Mouse (Mus musculus): Measurements from ENCODE around the gene Mfap1a. TPM values are rescaled to one million over a fixed set of nuclear protein-coding genes. Genes with fewer than 3 reads are reported as not detected.
"Not testable (repeated sequence)": the region's sequence is repeated elsewhere in the genome, so short reads cannot be mapped to it uniquely, and the experiment has no call there.

The Mfap1a gene
- polyA plus RNA-seq, 1 experiment from 2014 or later: 25.3 TPM

- H3K9me3 ChIP-seq (ENCODE audit: control insufficient read depth, low read length); DNase-seq (ENCODE audit: low spot score); H3K4me1 ChIP-seq (replicated peaks; ENCODE audit: control insufficient read depth, insufficient read depth, low read length); H3K27me3 ChIP-seq (ENCODE audit: control insufficient read depth, insufficient read depth, low read length); H3K4me3 ChIP-seq (replicated peaks; ENCODE audit: low read length); H3K27ac ChIP-seq; ATAC-seq (ENCODE audit: low FRiP score); H3K4me2 ChIP-seq (replicated peaks); H3K9ac ChIP-seq; H3K36me3 ChIP-seq (replicated peaks; ENCODE audit: control insufficient read depth, insufficient read depth): not testable (repeated sequence)
- WGBS: 90% methylated on average over 13 of the region's 13 CpGs
Observed at GRCm38 (mm10) chr2:121480916-121481315, 25.5 kb downstream of the Mfap1a start.

- Histone ChIP-seq H3K4me1 (replicated peaks; ENCODE audit: control insufficient read depth, insufficient read depth, low read length) (no peaks in the 10 kb centered on the region; the same call in 1 of the 2 replicates), H3K27ac (no peak overlapping the region), H3K4me2 (replicated peaks) (no peak overlapping the region), H3K9me3 (ENCODE audit: control insufficient read depth, low read length) (no peaks in the 10 kb centered on the region), H3K36me3 (replicated peaks; ENCODE audit: control insufficient read depth, insufficient read depth) (no peaks in the 10 kb centered on the region), H3K27me3 (ENCODE audit: control insufficient read depth, insufficient read depth, low read length) (no peaks in the 10 kb centered on the region), H3K4me3 (replicated peaks; ENCODE audit: low read length) (no peak overlapping the region), H3K9ac (no peak overlapping the region)
- DNase-seq (ENCODE audit: low spot score) (no peak), ATAC-seq (ENCODE audit: low FRiP score) (no peak)
- WGBS: 54% methylated on average over 3 of the region's 3 CpGs
Observed at GRCm38 (mm10) chr2:121480498-121480897, 26.0 kb downstream of the Mfap1a start.

DNA sequence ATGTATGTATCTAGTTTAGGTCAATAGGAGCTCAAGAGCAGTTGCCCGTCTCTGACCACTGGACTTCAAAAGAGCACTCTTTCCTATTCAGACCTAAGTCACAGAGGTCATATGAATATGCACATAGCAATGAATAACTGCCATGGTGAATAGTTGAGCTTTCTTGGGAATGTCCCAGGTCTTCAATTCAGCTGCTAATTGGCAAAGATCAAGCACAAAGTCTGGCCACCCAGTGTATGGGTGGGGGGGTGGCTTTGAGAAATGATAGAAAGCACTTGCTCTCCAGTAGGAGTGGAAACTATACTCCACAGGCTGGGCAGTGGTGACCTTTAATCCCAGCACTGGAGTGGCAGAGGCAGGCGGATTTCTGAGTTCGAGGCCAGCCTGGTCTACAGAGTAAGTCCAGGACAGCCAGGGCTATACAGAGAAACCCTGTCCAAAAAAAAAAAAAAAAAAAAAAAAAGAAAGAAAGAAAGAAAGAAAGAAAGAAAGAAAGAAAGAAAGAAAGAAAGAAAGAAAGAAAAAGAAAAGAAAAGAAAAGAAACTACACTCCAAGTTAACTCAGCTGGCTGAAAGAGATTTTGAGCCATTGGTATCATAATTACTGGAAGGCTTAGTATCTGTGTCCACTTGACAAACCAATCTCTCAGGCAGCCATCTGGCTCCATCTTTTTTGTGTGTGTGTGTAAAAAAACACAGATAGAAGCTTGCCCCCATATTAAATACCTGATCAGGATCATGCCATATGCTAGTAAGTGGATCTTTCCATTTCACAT is 28.8 kb downstream of the Mfap1a start:
- 70% methylated on average over 3 of the region's 3 CpGs for WGBS
- H3K4me3 ChIP-seq (replicated peaks; ENCODE audit: low read length): no peak overlapping the region
- no peaks in the 10 kb centered on the region; the same call in 1 of the 2 replicates for H3K4me1 ChIP-seq (replicated peaks; ENCODE audit: control insufficient read depth, insufficient read depth, low read length)
- H3K27ac ChIP-seq: no peak overlapping the region
- H3K27me3 ChIP-seq (ENCODE audit: control insufficient read depth, insufficient read depth, low read length): no peaks in the 10 kb centered on the region
- DNase-seq (ENCODE audit: low spot score): no peak
- H3K9ac ChIP-seq: no peak overlapping the region
- no peaks in the 10 kb centered on the region for H3K9me3 ChIP-seq (ENCODE audit: control insufficient read depth, low read length)
- ATAC-seq (ENCODE audit: low FRiP score): no peak
- H3K36me3 ChIP-seq (replicated peaks; ENCODE audit: control insufficient read depth, insufficient read depth): no peaks in the 10 kb centered on the region
- H3K4me2 ChIP-seq (replicated peaks): no peak overlapping the region

- not testable (repeated sequence) for H3K36me3 ChIP-seq (replicated peaks; ENCODE audit: control insufficient read depth, insufficient read depth); H3K4me1 ChIP-seq (replicated peaks; ENCODE audit: control insufficient read depth, insufficient read depth, low read length); H3K27me3 ChIP-seq (ENCODE audit: control insufficient read depth, insufficient read depth, low read length); H3K27ac ChIP-seq; H3K4me3 ChIP-seq (replicated peaks; ENCODE audit: low read length); DNase-seq (ENCODE audit: low spot score); H3K4me2 ChIP-seq (replicated peaks); ATAC-seq (ENCODE audit: low FRiP score); H3K9ac ChIP-seq; H3K9me3 ChIP-seq (ENCODE audit: control insufficient read depth, low read length)
- 95% methylated on average over 2 of the region's 2 CpGs for WGBS
Observed at GRCm38 (mm10) chr2:121475306-121475705, 31.2 kb downstream of the Mfap1a start.

GRCm38 (mm10) chr2:121474180-121474535 is 32.3 kb downstream of the Mfap1a start:
- Histone ChIP-seq H3K36me3 (replicated peaks; ENCODE audit: control insufficient read depth, insufficient read depth) (no peaks in the 10 kb centered on the region; the same call in 1 of the 2 replicates), H3K4me3 (replicated peaks; ENCODE audit: low read length) (peak overlapping the region; percentile 59), H3K27ac (peak overlapping the region; percentile 74), H3K4me2 (replicated peaks) (peak overlapping the region; percentile 72), H3K9me3 (ENCODE audit: control insufficient read depth, low read length) (no peaks in the 10 kb centered on the region), H3K4me1 (replicated peaks; ENCODE audit: control insufficient read depth, insufficient read depth, low read length) (no peaks in the 10 kb centered on the region; the same call in 1 of the 2 replicates), H3K27me3 (ENCODE audit: control insufficient read depth, insufficient read depth, low read length) (no peaks in the 10 kb centered on the region), H3K9ac (peak overlapping the region; percentile 71)
- ATAC-seq (ENCODE audit: low FRiP score): peak; percentile 70
- DNase-seq (ENCODE audit: low spot score): no peak
- WGBS: 38% methylated on average over 8 of the region's 8 CpGs

DNA sequence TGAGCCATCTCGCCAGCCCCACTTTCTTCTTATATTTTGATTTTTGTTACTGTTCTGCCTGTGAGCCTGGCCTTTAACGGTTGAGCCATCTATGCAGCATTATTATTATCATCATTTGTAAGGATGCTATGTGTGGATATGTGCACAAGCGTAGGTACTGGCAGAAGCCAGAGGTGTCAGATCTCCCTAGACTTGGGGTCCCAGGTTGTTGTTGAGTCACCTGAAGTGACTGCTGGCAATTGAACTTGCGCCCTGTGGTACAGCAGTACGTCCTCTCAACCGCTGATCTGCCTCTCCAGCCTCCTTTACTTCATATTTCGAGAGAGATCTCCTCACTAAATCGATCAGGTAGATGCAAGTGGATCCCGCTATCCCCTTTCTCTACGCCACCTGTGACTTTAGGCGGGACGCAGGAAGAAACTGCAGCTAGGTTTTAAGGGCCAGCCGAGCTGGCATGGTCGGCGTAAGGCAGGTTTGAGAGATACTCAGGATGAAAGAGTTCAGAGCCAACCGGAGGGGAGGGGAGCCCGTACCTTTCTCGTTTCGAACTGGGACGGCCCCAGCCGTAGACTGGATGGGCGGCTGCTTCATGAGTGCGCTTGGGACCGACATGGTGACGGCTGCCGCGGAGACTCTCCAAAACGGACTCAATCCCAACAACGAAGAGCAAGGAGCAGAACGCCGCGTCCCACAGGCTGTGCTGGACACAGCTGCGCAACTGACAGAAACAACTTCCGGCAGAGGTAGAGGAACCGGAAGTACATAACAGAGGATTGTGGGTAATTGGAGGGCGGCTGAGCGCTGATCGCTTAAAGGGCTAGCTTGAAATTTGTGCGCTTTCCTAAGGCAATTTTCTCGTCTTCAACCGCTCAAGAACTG is 32.9 kb downstream of the Mfap1a start, which contains the start of gene Mfap1b:
Mfap1b (minus strand) TSS at position 767 of the 879 bp plus-strand sequence.
- not testable (repeated sequence) for H3K9me3 ChIP-seq (ENCODE audit: control insufficient read depth, low read length); H3K27me3 ChIP-seq (ENCODE audit: control insufficient read depth, insufficient read depth, low read length); H3K36me3 ChIP-seq (replicated peaks; ENCODE audit: control insufficient read depth, insufficient read depth); H3K4me1 ChIP-seq (replicated peaks; ENCODE audit: control insufficient read depth, insufficient read depth, low read length)
- Histone ChIP-seq H3K4me3 (replicated peaks; ENCODE audit: low read length) (peak within 1 kb of the TSS; percentile 59), H3K4me2 (replicated peaks) (peak within 1 kb of the TSS; percentile 72), H3K9ac (peak within 1 kb of the TSS; percentile 71), H3K27ac (peak within 1 kb of the TSS; percentile 74)
- peak; percentile 94 for DNase-seq (ENCODE audit: low spot score)
- peak; percentile 97 for ATAC-seq (ENCODE audit: low FRiP score)
- 7% methylated on average over 39 of the region's 41 CpGs for WGBS

DNA sequence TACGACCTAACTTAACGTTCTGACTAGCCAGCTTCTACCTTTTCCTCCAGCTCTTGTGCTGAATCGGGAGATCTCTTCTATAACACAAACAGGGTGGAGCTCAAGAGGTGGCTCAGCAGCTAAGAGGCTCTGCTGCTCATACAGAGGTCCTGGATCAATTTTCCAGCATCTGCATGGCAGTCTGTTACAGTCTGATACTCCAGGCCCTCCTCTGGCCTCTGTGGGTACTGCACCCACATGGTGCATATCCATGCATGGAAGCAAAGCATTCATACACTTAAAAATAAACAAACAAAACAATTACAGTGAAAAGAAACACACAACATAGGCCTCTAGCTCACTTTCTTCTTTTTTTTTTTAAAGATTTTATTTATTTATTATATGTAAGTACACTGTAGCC is 33.7 kb downstream of the Mfap1a start:
- not testable (repeated sequence) for H3K4me2 ChIP-seq (replicated peaks); H3K36me3 ChIP-seq (replicated peaks; ENCODE audit: control insufficient read depth, insufficient read depth); DNase-seq (ENCODE audit: low spot score); H3K27me3 ChIP-seq (ENCODE audit: control insufficient read depth, insufficient read depth, low read length); H3K9ac ChIP-seq; H3K27ac ChIP-seq; ATAC-seq (ENCODE audit: low FRiP score); H3K4me3 ChIP-seq (replicated peaks; ENCODE audit: low read length); H3K4me1 ChIP-seq (replicated peaks; ENCODE audit: control insufficient read depth, insufficient read depth, low read length); H3K9me3 ChIP-seq (ENCODE audit: control insufficient read depth, low read length)
- 98% methylated on average over 3 of the region's 3 CpGs for WGBS

DNA sequence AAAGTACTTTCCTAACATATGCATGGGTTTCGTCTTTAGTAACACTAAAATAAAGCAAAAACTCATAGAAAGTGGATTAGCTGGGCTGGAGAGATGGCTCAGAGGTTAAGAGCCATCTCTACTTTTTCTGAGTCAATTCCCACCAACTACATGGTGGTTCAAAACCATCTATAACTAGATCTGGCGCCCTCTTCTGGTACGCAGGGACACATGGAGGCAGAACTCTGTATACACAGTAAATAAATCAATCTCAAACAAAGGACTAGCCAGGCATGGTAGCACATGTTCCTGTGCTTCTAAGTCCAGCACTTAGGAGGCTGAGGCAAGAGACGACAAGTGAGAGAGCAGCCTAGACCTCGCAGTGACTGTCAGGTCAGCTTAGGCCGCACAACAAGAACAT is 37.5 kb downstream of the Mfap1a start:
- H3K9me3 ChIP-seq (ENCODE audit: control insufficient read depth, low read length); H3K36me3 ChIP-seq (replicated peaks; ENCODE audit: control insufficient read depth, insufficient read depth); H3K4me3 ChIP-seq (replicated peaks; ENCODE audit: low read length); ATAC-seq (ENCODE audit: low FRiP score); DNase-seq (ENCODE audit: low spot score); H3K9ac ChIP-seq; H3K27ac ChIP-seq; H3K27me3 ChIP-seq (ENCODE audit: control insufficient read depth, insufficient read depth, low read length); H3K4me2 ChIP-seq (replicated peaks); H3K4me1 ChIP-seq (replicated peaks; ENCODE audit: control insufficient read depth, insufficient read depth, low read length): not testable (repeated sequence)
- 86% methylated on average over 1 of the region's 6 CpGs for WGBS

GRCm38 (mm10) chr2:121460071-121460470 is 46.4 kb downstream of the Mfap1a start:
- no peaks in the 10 kb centered on the region for H3K27me3 ChIP-seq (ENCODE audit: control insufficient read depth, insufficient read depth, low read length)
- H3K4me2 ChIP-seq (replicated peaks): no peak overlapping the region
- DNase-seq (ENCODE audit: low spot score): no peak
- no peak overlapping the region for H3K9ac ChIP-seq
- H3K9me3 ChIP-seq (ENCODE audit: control insufficient read depth, low read length): no peaks in the 10 kb centered on the region
- H3K27ac ChIP-seq: no peak overlapping the region
- 59% methylated on average over 2 of the region's 2 CpGs for WGBS
- no peak overlapping the region for H3K4me3 ChIP-seq (replicated peaks; ENCODE audit: low read length)
- H3K4me1 ChIP-seq (replicated peaks; ENCODE audit: control insufficient read depth, insufficient read depth, low read length): peaks cover 12% of the 10 kb centered on the region
- peaks cover 31% of the 10 kb centered on the region for H3K36me3 ChIP-seq (replicated peaks; ENCODE audit: control insufficient read depth, insufficient read depth)
- ATAC-seq (ENCODE audit: low FRiP score): no peak

All from hindbrain, embryonic 14.5 days (tissue).